Comparison of ENCODE assay signal across 24 mouse cellular contexts in genomic region chr5:108405460-108405859, GRCm38 (mm10). TPM values are rescaled to one million over a fixed set of nuclear protein-coding genes. Genes with fewer than 3 reads are reported as not detected.
DNase-seq lines count a peak whose midpoint lies in the region; ATAC-seq lines count a peak whose summit lies in the region.
"Had no signal": no experiment of that assay in that cellular context is flagged by ENCODE, and none has a peak within 500 bp of the region (broad histone marks: within the 10 kb centered on the region; RNA-seq: fewer than 3 reads in every experiment).

No protein-coding gene starts in this region.

- H3K4me1 ChIP-seq in liver, embryonic 11.5 days (replicated peaks; ENCODE audit: control insufficient read depth, insufficient read depth, low read length): no peaks in the 10 kb centered on the region
- H3K4me1 ChIP-seq in liver, embryonic 15.5 days (replicated peaks): no peaks in the 10 kb centered on the region
- H3K4me1 ChIP-seq: embryonic facial prominence, embryonic 12.5 days; forebrain, embryonic 13.5 days; heart, embryonic 10.5 days; limb, embryonic 10.5 days; midbrain, embryonic 13.5 days; neural tube, embryonic 12.5 days had no signal

- H3K9me3 ChIP-seq in liver, embryonic 11.5 days (ENCODE audit: control insufficient read depth, low read length): no peaks in the 10 kb centered on the region
- H3K9me3 ChIP-seq in liver, embryonic 15.5 days (replicated peaks): no peaks in the 10 kb centered on the region
- H3K9me3 ChIP-seq: embryonic facial prominence, embryonic 12.5 days; forebrain, embryonic 13.5 days; heart, embryonic 10.5 days; limb, embryonic 10.5 days; midbrain, embryonic 13.5 days; neural tube, embryonic 12.5 days had no signal

- no peaks in the 10 kb centered on the region for H3K27me3 ChIP-seq in liver, embryonic 11.5 days (replicated peaks; ENCODE audit: control insufficient read depth, insufficient read depth, low read length)
- no peaks in the 10 kb centered on the region for H3K27me3 ChIP-seq in liver, embryonic 15.5 days
- H3K27me3 ChIP-seq: embryonic facial prominence, embryonic 12.5 days; forebrain, embryonic 13.5 days; midbrain, embryonic 13.5 days; neural tube, embryonic 12.5 days had no signal

- H3K9ac ChIP-seq in liver, embryonic 11.5 days (ENCODE audit: low read depth, low read length): no peak overlapping the region
- H3K9ac ChIP-seq in liver, embryonic 15.5 days: no peak overlapping the region
- H3K9ac ChIP-seq: embryonic facial prominence, embryonic 12.5 days; forebrain, embryonic 13.5 days; midbrain, embryonic 13.5 days; neural tube, embryonic 12.5 days had no signal

- no peak overlapping the region for H3K27ac ChIP-seq in liver, embryonic 11.5 days (ENCODE audit: low read depth, low read length)
- no peak overlapping the region for H3K27ac ChIP-seq in liver, embryonic 15.5 days (replicated peaks)
- H3K27ac ChIP-seq: embryonic facial prominence, embryonic 12.5 days; forebrain, embryonic 13.5 days; heart, embryonic 10.5 days; limb, embryonic 10.5 days; midbrain, embryonic 13.5 days; neural tube, embryonic 12.5 days had no signal

- no peak; the same call in 1 of the 2 replicates for ATAC-seq in liver, embryonic 11.5 days (replicated peaks; ENCODE audit: low FRiP score)
- ATAC-seq in common myeloid progenitor, adult 5-6 weeks (replicated peaks; ENCODE audit: low read depth, poor library complexity, severe bottlenecking): peak; percentile 98
- peak; percentile 37; the same call in 1 of the 2 replicates for ATAC-seq in liver, embryonic 15.5 days (ENCODE audit: insufficient read depth)
- ATAC-seq: forebrain, embryonic 13.5 days; midbrain, embryonic 13.5 days had no signal

- no peak overlapping the region for H3K4me2 ChIP-seq in liver, embryonic 11.5 days
- H3K4me2 ChIP-seq in liver, embryonic 15.5 days: no peak overlapping the region
- H3K4me2 ChIP-seq: embryonic facial prominence, embryonic 12.5 days; forebrain, embryonic 13.5 days; midbrain, embryonic 13.5 days; neural tube, embryonic 12.5 days had no signal

- peak; percentile 7 for DNase-seq in liver
- DNase-seq in liver, embryonic 11.5 days (ENCODE audit: low spot score): no peak
- DNase-seq in kidney, postnatal 14 days: no peak
- no peak for DNase-seq in gastrocnemius, adult 8-10 months (ENCODE audit: low spot score in 2 of 2)
- DNase-seq in kidney, postnatal 25 days: no peak
- DNase-seq in thymus, postnatal 25 days: no peak
- DNase-seq: cerebellum, adult 9-10 months; gastrocnemius, postnatal 25 days; kidney, adult 2 months; kidney, postnatal 4 days; thymus, postnatal 4 days had no signal

- H3K36me3 ChIP-seq in liver, embryonic 11.5 days (ENCODE audit: control insufficient read depth, insufficient read depth, low read length): no peaks in the 10 kb centered on the region
- no peaks in the 10 kb centered on the region for H3K36me3 ChIP-seq in liver, embryonic 15.5 days (replicated peaks)
- H3K36me3 ChIP-seq: embryonic facial prominence, embryonic 12.5 days; heart, embryonic 10.5 days; limb, embryonic 10.5 days; midbrain, embryonic 13.5 days; neural tube, embryonic 12.5 days had no signal

- 28% methylated on average over 1 of the region's 1 CpGs for WGBS in liver, embryonic 11.5 days
- WGBS in liver, embryonic 15.5 days (ENCODE audit: insufficient replicate concordance): 10% methylated on average over 1 of the region's 1 CpGs

- no peak overlapping the region for H3K4me3 ChIP-seq in liver, embryonic 11.5 days (ENCODE audit: low read depth, low read length)
- H3K4me3 ChIP-seq in liver, embryonic 15.5 days (replicated peaks): no peak overlapping the region
- H3K4me3 ChIP-seq: embryonic facial prominence, embryonic 12.5 days; erythroblast, embryonic 14.5 days; forebrain, embryonic 13.5 days; heart, embryonic 10.5 days; limb, embryonic 10.5 days; midbrain, embryonic 13.5 days; neural tube, embryonic 12.5 days had no signal

RNA-seq across cellular contexts. Expression of gene Pde6b, which starts 17.3 kb away (rescaled TPM):
- polyA plus RNA-seq in liver, embryonic 11.5 days (2014; fragmentation: Nextera tagmentation; extraction: Ambion mirVana): 0.22 and 0.48 TPM in 2 replicates
- not detected in 2 replicates for total RNA-seq in common myeloid progenitor, adult 5-6 weeks (2017)
- 0.12 TPM in 1 of 2 replicates, not detected in the other for polyA plus RNA-seq in liver, embryonic 15.5 days (2015; fragmentation: Nextera tagmentation; extraction: Ambion mirVana)
- total RNA-seq in gastrocnemius, adult 8-10 months (2022): not detected
- total RNA-seq: gastrocnemius, postnatal 25 days had no signal
- polyA plus RNA-seq: erythroblast, embryonic 14.5 days; kidney, adult 2 months; liver, embryonic 16.5 days; neural tube, embryonic 12.5 days had no signal

RNA-seq across cellular contexts. Expression of gene Atp5k, which starts 28.8 kb away (rescaled TPM):
- polyA plus RNA-seq in liver, embryonic 11.5 days (2014; fragmentation: Nextera tagmentation; extraction: Ambion mirVana): 419 and 473 TPM in 2 replicates
- 186 and 241 TPM in 2 replicates for total RNA-seq in common myeloid progenitor, adult 5-6 weeks (2017)
- 155 and 216 TPM in 2 replicates for polyA plus RNA-seq in liver, embryonic 15.5 days (2015; fragmentation: Nextera tagmentation; extraction: Ambion mirVana)
- 100 to 1,000 TPM; 265 to 675 (median 469) TPM for total RNA-seq in gastrocnemius, adult 8-10 months (2022)

RNA-seq across cellular contexts. Expression of gene Gm42517, which starts 37.7 kb away (rescaled TPM):
- polyA plus RNA-seq in liver, embryonic 11.5 days (2014; fragmentation: Nextera tagmentation; extraction: Ambion mirVana): 0.23 and 0.25 TPM in 2 replicates
- total RNA-seq in common myeloid progenitor, adult 5-6 weeks (2017): 0.14 TPM in 1 of 2 replicates, not detected in the other
- 0.06 TPM in 1 of 2 replicates, not detected in the other for polyA plus RNA-seq in liver, embryonic 15.5 days (2015; fragmentation: Nextera tagmentation; extraction: Ambion mirVana)
- total RNA-seq in gastrocnemius, adult 8-10 months (2022): under 1 TPM; 0.35 to 0.56 (median 0.41) TPM
- polyA plus RNA-seq: embryonic facial prominence, embryonic 12.5 days; heart, postnatal 0 days; limb, embryonic 10.5 days; liver, embryonic 16.5 days; stomach, embryonic 14.5 days had no signal

RNA-seq across cellular contexts. Expression of gene Mfsd7a, which starts 43.2 kb away (rescaled TPM):
- polyA plus RNA-seq in liver, embryonic 11.5 days (2014; fragmentation: Nextera tagmentation; extraction: Ambion mirVana): 0.12 TPM in 1 of 2 replicates, not detected in the other
- 0.46 TPM in 1 of 2 replicates, not detected in the other for total RNA-seq in common myeloid progenitor, adult 5-6 weeks (2017)
- polyA plus RNA-seq in liver, embryonic 15.5 days (2015; fragmentation: Nextera tagmentation; extraction: Ambion mirVana): 0.16 and 0.28 TPM in 2 replicates
- 1 to 10 TPM; 1.6 to 2.3 (median 1.8) TPM for total RNA-seq in gastrocnemius, adult 8-10 months (2022)
- polyA plus RNA-seq: erythroblast, embryonic 14.5 days; hindbrain, embryonic 11.5 days; midbrain, embryonic 13.5 days had no signal

RNA-seq across cellular contexts. Expression of gene Pcgf3, which starts 55.6 kb away (rescaled TPM):
- polyA plus RNA-seq in liver, embryonic 11.5 days (2014; fragmentation: Nextera tagmentation; extraction: Ambion mirVana): 17.6 and 19.6 TPM in 2 replicates
- 13.0 and 16.1 TPM in 2 replicates for total RNA-seq in common myeloid progenitor, adult 5-6 weeks (2017)
- polyA plus RNA-seq in liver, embryonic 15.5 days (2015; fragmentation: Nextera tagmentation; extraction: Ambion mirVana): 5.3 and 5.8 TPM in 2 replicates
- 10 to 100 TPM; 28.4 to 38.8 (median 33.3) TPM for total RNA-seq in gastrocnemius, adult 8-10 months (2022)
